Mouse (Mus musculus) brain, embryonic 14.5 days (tissue): Measurements from ENCODE around the gene Lpar1.

Experiments used
- CTCF ChIP-seq: fragments of 200-500 bp; IDR thresholded peaks from 2 replicates; pipeline ENCODE4 v1.5.1; 2012; ENCODE audit warnings: inconsistent platforms, mild to moderate bottlenecking, moderate library complexity, borderline replicate concordance; ENCODE audit not compliant: insufficient read depth, insufficient read length; ENCODE audit errors: extremely low read depth
- POLR2A ChIP-seq: fragments of 200-500 bp; IDR thresholded peaks from 2 replicates; pipeline ENCODE4 v1.6.1; 2012; ENCODE audit warnings: mild to moderate bottlenecking, inconsistent platforms, borderline replicate concordance; ENCODE audit not compliant: poor library complexity, insufficient read depth, insufficient read length, severe bottlenecking; ENCODE audit errors: extremely low read depth

DNA sequence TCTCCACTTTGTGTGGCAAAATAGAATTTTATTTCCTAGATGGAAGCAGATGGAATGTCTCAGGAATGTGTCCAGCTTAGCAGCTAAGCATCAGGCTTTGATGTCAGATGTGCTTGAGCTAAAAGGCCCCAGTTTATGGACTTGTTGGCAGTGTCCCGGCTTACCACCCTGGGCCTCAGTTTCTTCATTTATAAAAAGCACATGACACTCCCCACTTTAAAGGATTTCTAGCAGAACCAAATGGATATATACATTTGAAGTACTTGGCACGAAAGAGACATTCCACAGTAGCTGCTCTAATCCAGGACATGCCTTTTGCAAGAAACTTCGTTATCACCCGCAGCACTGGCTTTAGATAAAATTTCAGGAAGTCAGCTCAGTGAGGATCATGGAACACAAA is 100.4 kb downstream of the Lpar1 start:
- TF ChIP-seq CTCF (no peak), POLR2A (no peak)
